Mouse (Mus musculus): ENCODE measurements around the gene Gm17268. TPM values are rescaled to one million over a fixed set of nuclear protein-coding genes. Genes with fewer than 3 reads are reported as not detected.

Gm17268 gene
- polyA plus RNA-seq, 2 experiments from 2014 or later: not detected

DNA sequence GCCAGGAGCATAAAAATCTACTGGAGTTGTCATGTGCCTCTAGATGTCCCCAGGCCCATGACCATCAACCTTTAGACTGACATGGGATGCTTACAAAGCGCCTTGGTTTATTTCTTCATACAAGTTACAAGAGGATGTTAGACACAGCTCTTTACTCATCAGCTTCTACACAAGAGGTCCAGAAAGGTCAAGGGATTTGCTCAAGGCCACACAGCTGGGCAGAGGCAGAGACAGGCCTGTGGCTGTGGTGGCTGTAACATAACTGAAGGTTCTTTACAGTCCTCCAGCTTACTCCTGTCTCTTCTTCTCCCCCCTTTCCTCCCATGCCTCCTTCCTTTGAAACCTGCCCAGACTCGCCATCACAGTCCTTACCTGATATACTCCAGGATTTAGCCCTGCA is 8.2 kb downstream of the Gm17268 start:
- no peak for ATAC-seq

DNA sequence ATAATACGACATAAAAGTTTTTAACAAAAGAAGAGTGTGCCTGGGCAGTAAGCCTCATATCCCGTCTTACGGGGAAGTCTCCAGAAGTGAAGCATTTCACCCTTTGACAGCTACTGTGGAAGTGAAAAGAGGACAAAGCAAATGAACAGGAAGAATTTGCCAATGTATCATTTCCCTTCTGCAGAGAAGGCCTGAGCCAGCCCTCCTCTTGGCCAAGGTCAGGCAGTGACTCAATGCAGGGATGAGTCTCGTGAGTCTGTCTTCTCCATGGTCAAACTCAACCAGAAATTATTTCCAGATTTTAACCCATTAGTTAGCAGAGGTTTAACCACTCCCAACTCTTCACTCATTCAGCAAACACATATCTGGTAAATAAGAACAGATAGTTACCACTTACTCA is 14.6 kb downstream of the Gm17268 start:
- no peak for ATAC-seq

DNA sequence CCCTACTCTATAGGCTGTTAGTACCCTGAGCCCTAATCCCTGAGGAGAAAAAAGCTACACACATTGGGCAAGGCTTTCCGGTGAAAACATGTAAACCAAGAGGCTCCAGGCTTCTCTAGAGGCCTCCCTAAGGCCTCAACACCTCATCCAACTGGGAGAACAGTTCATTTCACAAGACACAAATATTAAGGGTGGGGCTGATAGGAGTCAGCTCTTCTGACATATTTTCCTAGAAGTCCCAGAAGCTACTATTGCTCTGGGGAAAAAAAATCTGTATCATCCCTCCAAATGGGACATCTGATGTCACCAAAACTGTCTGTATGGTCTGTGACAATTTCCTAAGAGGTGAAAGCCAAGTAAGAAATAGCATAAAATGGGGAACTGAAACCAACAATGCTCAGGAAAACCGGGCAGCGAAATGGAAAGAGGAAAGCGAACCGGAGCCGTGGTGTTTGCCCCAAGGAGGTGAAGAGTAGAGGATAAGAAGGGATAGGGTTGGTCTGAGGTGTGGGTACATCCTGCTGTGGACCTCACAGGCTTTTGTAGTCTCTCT is 15.8 kb downstream of the Gm17268 start:
- ATAC-seq: no peak

DNA sequence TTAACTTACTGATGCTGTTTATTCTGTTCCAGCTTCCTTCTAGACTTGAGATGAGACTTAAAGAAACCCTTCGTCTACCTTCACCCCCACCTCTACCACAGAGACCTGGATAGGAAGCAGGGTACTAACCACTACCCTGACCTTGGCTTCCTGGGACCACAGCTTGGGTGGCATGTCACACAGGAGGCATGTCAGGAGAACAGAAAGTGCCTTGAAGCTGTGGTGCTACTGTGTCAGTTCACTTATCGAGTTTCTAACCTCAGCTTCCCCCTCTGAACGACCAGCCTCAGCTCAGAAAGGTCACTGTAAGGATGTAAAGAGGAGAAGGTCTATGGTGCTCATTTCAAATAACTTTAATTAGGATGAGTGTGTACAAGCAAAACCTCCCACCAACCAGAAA is 17.0 kb downstream of the Gm17268 start:
- ATAC-seq: no peak

DNA sequence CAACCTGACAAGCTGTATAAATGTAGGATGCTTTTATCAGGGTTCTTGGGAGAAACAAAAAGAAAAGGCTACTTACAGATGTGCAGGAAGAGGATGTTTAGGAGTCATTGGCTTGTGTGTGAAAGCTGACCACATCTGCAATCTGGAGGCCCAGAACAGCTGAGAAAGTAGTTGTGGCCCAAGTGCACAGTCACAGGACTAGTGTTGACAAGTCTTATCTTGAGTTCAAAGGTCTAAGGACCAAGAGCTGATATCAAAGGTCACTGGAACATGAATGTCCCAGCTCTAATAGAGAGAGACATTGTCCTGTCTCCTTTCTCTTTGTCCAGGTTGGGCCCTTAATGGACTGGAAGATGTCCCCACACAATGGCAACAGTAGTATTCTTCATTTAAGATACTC is 18.6 kb downstream of the Gm17268 start:
- ATAC-seq: no peak

DNA sequence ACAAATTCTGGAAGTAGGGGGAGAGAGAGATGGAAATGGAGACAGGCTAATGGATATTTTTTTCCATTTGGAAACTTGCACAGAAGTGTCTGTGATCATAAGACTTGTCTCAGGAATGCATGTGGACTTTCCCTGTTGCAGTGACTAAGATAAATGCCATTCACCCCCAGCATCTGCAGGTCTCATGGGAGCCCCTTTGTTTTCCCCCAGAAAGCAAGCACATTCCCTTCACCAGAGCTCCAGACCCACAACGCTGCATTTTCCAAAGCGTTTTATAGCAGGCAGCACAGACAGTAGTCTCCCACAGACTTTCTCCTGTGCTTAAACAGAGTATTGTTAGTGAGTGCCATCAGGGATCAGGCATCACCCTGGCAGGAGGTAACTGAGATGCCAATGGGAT is 19.0 kb downstream of the Gm17268 start:
- ATAC-seq: no peak

DNA sequence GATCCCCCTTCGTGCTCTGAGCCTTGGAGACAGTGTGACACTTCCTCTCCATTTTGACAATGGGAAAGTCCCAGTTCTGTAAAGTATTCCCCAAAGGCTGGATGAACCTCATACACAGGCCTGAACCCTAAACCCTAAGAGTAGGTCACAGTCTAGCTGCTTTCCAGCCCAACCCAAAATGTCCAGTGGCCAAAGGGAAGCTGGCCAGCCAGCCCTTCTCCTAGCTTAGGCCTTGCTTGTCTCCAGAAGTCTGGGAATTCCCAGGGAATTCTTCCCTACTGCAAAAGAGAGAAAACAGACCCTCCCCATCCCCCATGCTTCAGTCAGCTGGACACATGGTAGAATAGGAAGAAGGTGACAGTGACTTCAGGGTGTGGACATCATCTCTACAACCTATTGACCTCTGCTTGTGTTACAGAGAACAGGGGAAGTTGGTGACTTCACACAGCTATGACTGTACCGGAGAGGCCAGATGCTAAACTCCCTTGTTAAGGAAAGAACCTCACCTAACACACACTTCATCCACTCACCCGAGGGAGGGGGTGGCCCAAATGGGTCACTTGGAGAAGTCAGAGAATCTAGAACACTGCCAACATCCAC is 22.1 kb downstream of the Gm17268 start:
- no peak for ATAC-seq

DNA sequence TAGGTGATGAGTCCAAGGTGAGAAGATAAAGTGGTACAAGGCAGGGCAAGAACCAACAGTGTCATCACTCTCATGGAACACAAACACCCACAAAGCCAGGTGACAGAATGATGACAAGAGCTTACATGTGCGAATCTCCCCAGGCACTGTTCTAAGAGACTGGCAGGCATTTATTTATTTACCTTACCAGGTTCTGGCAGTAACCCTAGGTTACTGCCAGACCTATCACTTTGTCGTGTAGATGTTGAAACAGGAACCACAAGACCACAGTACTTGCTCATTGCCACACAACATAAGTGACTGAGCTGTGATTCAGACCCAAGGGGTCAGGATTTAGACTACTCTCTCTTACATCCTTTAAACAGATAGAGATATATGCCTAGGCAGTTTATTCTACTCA is 23.3 kb downstream of the Gm17268 start:
- ATAC-seq: no peak

DNA sequence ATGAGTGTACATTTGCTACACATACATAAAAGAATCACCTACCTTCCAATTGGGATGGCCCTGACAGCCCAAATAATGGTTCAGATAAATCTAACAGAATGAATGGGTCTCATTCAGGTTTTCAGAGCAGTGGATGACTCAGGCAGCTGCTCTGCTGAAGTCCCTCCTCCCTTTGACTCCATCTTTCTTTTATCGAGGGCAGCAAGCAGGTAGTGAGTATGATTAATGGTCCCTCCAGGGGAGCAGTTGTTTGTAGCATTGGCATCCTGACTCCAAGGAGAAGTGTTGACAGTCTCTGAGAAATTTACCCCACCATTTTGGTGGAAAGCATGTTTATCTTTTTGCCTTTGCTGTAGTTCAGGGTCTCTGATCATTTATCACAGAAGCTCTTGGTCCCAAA is 24.6 kb downstream of the Gm17268 start:
- ATAC-seq: no peak

DNA sequence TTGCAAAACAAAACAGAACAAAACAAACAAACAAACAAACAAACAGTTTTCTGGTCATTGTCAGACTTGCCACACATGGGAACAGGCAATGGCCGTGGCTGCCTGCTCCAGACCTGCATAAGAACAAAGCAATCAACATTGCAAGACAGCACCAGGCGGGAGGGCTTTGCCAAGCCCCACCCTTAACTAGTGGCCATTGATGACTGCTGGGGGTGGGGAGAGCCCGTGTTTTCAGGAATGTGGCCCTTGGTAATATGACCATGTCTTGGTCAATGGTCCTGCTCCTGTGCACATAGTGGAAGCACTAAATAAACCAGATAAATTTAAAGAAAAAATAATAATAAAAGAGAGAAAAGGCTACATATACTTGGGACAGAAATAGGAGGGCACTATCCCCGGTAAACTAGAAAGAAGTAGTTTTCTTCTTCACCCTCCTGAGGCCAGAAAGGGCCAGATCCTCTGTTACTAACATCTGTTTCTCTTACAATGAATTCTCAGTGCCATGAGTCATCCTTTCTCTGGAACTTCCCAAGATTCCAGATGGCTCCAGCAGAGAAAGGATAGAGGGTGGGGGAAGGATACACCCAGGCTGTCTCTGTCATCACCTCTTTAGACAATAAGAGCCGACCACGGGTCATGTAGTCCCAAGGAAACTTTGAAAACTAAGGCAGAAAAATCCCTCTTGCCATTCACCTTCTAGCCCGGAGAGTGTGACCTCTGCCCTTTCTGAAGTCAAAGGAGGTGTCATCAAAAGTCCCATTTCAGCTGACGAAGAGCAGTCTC is 26.8 kb downstream of the Gm17268 start:
- no peak for ATAC-seq

DNA sequence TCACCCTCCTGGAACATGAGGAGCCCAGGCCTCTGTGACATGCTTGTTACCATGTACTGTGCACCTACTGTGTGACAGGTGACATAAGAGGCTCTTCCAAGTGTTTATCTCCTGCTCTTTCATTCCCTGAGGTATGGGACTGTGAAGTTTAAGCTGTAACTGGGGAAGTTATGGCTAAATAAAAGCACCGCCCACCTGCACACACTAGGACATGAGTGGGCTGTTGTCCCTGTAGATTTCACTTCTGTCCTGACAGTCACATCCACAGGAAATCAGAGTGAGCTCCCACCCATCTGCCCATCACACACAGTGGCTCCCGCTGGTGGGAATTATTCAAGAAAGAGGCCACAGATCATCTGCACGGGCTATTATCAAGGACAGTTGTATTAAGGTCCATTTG is 28.2 kb downstream of the Gm17268 start:
- no peak for ATAC-seq

DNA sequence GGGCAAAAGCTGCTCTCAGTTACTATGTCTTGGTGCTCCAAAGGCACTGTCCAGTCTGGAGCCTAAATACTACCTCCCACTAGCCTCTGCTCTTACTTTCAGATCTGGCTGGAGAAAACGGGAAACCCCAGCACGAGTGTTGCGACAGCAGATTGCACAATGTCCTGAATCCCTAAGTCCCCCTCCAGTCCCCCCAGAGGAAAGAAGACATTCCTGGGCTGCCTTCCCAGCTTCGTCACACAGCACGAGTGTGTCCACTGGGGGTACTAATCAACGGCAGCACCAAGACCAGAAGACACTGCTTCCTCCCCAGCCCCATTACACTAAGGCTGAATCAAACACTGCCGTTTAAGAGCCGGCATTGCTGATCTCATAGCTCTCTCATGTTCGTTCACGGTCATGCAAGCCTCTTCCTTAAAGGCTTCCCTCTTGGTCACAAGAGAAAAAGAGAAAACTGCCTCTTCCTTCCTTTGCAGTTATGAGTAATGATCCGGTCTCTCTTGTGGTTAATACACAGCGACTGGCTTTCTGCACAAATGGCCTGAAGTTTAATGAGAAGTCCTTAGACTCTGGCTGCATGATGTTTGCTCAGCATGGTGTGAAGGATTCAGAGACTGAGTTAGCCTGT is 31.5 kb downstream of the Gm17268 start:
- no peak for ATAC-seq

DNA sequence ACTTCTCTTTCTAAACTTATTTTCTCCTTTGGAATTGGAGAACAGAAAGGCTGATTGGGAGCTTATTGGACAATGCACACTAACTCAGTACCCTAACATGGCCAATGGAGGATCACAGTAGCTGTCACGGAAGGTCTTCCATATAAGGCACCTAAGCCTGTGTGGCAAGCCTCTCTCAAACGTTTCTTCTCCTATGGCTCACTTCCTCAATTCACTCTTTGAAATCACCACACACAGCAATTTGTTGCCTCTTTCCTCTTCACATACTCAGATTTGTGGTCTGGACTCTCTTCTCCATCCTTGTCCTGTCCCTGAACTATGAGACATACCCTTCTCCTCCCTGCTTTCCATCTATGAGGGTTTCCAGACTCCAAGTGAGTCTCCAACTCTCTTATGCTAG is 33.6 kb downstream of the Gm17268 start:
- ATAC-seq: no peak

DNA sequence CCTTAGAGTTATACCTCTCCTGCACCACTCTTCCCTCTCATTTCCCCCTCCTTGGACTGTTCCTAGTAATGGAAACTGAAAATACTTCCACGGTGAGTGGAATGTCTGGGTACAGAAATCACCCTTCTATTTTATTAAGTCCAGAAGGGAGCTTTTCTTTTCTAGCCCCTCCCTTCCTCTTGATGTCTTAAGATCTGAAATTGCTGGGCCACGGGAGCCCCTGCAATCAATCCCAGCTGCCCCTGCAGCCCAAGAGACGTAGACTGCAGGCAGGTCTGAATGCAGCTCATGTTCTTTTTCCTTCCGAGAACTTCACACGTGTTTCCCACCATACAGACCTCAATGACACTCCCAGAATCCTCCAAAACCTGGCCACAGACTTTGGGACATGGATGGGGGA is 37.8 kb downstream of the Gm17268 start:
- ATAC-seq: no peak

DNA sequence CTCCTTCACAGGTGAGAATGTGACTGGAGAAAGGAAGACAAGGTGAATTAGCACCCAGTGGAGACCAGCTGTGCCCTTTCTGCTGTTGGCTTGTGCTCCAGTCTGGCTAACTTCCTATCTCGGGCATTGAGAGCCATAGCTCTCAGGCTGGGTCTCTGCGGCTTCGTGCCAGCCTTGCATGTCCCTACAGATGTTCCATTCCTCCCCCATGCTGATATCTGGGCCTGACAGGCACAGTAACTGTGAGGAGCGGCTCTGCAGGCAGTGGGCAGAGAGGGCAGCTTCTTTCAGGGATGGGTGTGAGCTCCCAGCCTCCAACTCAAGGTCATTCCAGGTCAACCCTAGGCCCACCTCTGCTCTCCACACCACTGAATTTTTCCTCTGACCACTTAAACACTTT is 38.9 kb downstream of the Gm17268 start:
- no peak for ATAC-seq

DNA sequence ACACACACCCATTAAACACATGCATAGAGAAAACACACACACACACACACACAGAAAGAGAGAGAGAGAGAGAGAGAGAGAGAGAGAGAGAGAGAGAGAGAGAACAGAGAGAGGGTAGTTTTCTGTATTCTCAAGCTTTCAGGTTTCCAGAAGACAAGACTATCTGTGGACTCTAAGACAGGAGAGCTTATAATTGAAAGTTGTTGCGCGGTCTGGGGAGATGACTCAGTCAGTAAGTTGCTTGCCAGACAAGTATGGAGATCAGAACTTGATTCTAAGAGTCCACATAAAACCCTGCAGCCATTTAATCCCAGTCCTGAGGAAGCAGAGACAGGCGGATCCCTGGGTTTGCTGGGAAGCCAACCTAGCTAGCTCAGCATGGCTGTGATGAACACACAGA is 39.7 kb downstream of the Gm17268 start:
- ATAC-seq: no peak

DNA sequence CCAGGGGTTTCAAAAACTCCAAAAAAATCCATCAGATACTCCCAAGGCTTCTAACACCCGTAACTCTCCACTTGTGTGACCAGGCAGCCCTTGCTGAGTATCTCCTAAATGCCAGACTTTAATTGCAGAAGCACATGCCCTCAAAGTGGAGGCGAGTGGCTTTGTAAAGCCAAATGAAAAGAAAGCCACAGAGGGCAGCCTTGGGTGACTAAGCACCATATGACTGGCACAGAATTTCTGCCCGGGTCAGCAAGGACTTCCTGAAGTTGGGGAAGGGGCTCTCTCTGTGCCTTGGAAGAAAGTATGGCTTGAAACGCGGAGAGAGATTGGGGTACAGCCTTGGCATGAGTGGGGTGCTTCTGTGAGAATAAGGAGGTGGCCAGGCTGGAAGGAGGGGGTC is 41.3 kb downstream of the Gm17268 start:
- ATAC-seq: no peak

DNA sequence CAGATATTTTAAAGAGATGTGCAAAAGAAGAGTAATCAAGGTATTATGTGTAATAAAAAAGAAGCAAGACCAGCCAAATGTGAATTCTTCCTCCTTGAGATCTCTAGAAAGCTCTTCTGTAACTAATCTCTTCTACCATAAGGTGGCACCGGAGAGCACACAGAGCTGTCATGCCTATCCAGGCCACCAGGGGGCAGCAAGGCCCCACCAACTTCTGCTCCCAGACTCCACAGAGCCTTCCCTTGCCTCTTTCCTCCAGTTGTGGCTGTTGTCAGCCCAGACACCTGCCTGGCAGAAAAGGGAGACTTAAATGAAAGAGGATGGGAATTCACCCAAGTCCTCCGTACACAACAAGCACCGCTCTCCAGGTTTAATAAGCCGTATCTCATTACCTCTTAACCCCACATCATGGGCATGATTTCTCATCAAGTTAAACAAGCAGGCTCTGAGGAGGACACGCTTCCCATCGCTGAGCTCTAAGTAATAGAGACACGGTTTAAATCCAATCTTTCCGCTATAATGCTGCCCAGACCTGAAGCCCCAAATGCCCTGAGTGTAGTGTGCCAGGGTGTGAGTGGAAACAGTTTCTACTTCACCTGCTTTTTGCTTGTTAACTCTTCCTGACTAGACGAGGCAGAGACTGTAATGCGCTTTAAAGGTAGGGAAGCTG is 42.1 kb downstream of the Gm17268 start:
- ATAC-seq: no peak

DNA sequence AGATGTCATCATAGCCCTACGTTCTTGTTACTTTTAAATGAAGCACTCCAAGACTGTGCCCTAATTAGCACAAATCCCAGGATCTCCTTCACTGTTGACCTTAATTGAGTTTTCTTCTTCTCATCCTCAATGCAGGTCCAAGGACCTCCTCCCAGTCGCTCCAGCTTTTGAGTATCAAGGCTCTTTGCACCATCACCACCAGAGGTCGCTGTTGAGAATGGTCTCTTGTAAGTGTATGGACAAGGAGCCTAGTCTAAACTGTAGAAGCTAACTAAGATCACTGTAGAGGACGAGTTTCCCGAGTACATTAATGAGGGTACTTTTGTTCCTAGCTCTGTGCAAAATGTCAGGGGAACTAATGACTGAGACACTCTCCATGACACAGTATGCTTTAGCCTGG is 55.2 kb downstream of the Gm17268 start:
- no peak for ATAC-seq

DNA sequence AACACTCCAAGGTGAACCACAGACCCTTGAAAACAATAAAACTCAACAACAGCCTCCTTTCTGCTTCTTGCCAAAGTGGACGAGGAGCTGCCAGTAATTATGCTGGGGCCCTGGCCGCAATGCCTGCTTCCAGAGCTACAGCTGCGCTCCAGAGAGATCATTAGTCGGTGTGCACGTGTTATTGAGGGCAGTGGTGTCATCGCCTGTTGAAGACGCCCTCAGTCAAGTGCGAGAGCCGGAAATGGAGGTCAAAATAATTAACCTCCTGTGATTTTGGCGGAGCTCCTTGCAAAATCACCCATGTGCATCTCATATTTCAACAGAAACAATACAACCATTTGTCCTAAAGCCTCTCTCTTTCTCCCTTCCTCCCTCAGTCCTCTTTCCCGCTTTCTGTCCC is 56.2 kb downstream of the Gm17268 start:
- no peak for ATAC-seq

Measured in CD4-positive, CD25-positive, alpha-beta regulatory T cell, adult 4 months (primary cell).